Mouse (Mus musculus) small intestine, adult 2 months (tissue): ENCODE results near the gene Vmn2r21. TPM values are rescaled to one million over a fixed set of nuclear protein-coding genes. Genes with fewer than 3 reads are reported as not detected.
"Not testable (repeated sequence)": the region's sequence is repeated elsewhere in the genome, so short reads cannot be mapped to it uniquely, and the experiment has no call there.

Source experiments
- H3K27ac ChIP-seq: fragments of 200-500 bp; 2 replicates; pipeline ENCODE4 v1.5.1; 2012; ENCODE audit warnings: low read depth, low read length, control low read depth, inconsistent platforms; ENCODE audit not compliant: insufficient read depth
- H3K27me3 ChIP-seq: fragments of 200-500 bp; 2 replicates; pipeline ENCODE4 v1.6.1; 2012; ENCODE audit warnings: mild to moderate bottlenecking, moderate library complexity, low read length, inconsistent platforms; ENCODE audit not compliant: control insufficient read depth, insufficient read depth
- H3K36me3 ChIP-seq: fragments of 200-500 bp; 2 replicates; pipeline ENCODE4 v1.6.1; 2012; ENCODE audit warnings: mild to moderate bottlenecking, low read length, control low read depth, inconsistent platforms; ENCODE audit not compliant: control insufficient read depth, insufficient read depth
- H3K4me1 ChIP-seq: fragments of 200-500 bp; 2 replicates; pipeline ENCODE4 v1.6.1; 2012; ENCODE audit warnings: low read length, inconsistent platforms, mixed read lengths; ENCODE audit not compliant: control insufficient read depth, insufficient read depth, insufficient read length
- H3K4me3 ChIP-seq: fragments of 200-500 bp; 2 replicates; pipeline ENCODE4 v1.5.1; 2012; ENCODE audit warnings: low read depth, mild to moderate bottlenecking, control low read depth, inconsistent platforms, low read length, moderate library complexity
- whole genome bisulfite sequencing: fragments of 180-500 bp; shearing (Covaris S2); methylation state at CpG from one replicate; pipeline ENCODE4 v1.1.7; 2018; 5-methylcytosine and 5-hydroxymethylcytosine counted together
- polyA plus RNA-seq: library from polyadenylated mRNA; depleted of rRNA; stranded (reverse); fragments of >200 nt; gene quantifications from 2 replicates; pipeline ENCODE4 v1.2.3, GENCODE M21; 2012; rRNA removed

Gene Vmn2r21
- not detected in 2 replicates for polyA plus RNA-seq

GRCm38 (mm10) chr6:123533306-123533705 is at the start of gene Vmn2r21:
TSS of gene Vmn2r21 (minus strand) at chr6:123533406.
- not testable (repeated sequence) for H3K27ac ChIP-seq, H3K36me3 ChIP-seq, H3K4me3 ChIP-seq, H3K27me3 ChIP-seq, H3K4me1 ChIP-seq
- no CpG with 5 or more reads among the region's 4 CpGs for WGBS

GRCm38 (mm10) chr6:123574698-123575097 is 41.5 kb upstream of the Vmn2r21 start:
- not testable (repeated sequence) for H3K36me3 ChIP-seq, H3K4me3 ChIP-seq, H3K27me3 ChIP-seq, H3K27ac ChIP-seq, H3K4me1 ChIP-seq
- WGBS: no CpG with 5 or more reads among the region's 2 CpGs

GRCm38 (mm10) chr6:123539755-123540154 is 6.5 kb upstream of the Vmn2r21 start:
- WGBS: no CpG with 5 or more reads among the region's 1 CpGs
- not testable (repeated sequence) for H3K4me3 ChIP-seq

GRCm38 (mm10) chr6:123522263-123523011 is 10.8 kb downstream of the Vmn2r21 start:
- WGBS: no CpG with 5 or more reads among the region's 8 CpGs
- H3K36me3 ChIP-seq, H3K4me3 ChIP-seq, H3K27ac ChIP-seq, H3K4me1 ChIP-seq, H3K27me3 ChIP-seq: not testable (repeated sequence)

More at GRCm38 (mm10) chr6:123539755-123540154, 6.5 kb upstream of the Vmn2r21 start:
- not testable (repeated sequence) for H3K27ac ChIP-seq, H3K27me3 ChIP-seq, H3K4me1 ChIP-seq, H3K36me3 ChIP-seq

- WGBS: no CpG with 5 or more reads among the region's 5 CpGs
- H3K4me1 ChIP-seq, H3K27me3 ChIP-seq, H3K36me3 ChIP-seq, H3K27ac ChIP-seq, H3K4me3 ChIP-seq: not testable (repeated sequence)
Measured at GRCm38 (mm10) chr6:123473045-123473444, 60.2 kb downstream of the Vmn2r21 start.

- H3K36me3 ChIP-seq, H3K4me1 ChIP-seq, H3K27me3 ChIP-seq, H3K27ac ChIP-seq, H3K4me3 ChIP-seq: not testable (repeated sequence)
- WGBS: no CpG with 5 or more reads among the region's 2 CpGs
Measured at GRCm38 (mm10) chr6:123472458-123472987, 60.7 kb downstream of the Vmn2r21 start.

- H3K36me3 ChIP-seq, H3K4me1 ChIP-seq, H3K4me3 ChIP-seq, H3K27me3 ChIP-seq, H3K27ac ChIP-seq: not testable (repeated sequence)
- no CpG with 5 or more reads among the region's 1 CpGs for WGBS
Measured at GRCm38 (mm10) chr6:123468651-123469050, 64.6 kb downstream of the Vmn2r21 start.

Other genes with a start within 250 kb of the Vmn2r21 start
- gene Clec4e, start 243.5 kb downstream of the Vmn2r21 start, polyA plus RNA-seq: not detected in 2 replicates
- gene Vmn2r19, start 225.1 kb downstream of the Vmn2r21 start, polyA plus RNA-seq: not detected in 2 replicates
- gene Vmn2r20, start 115.3 kb downstream of the Vmn2r21 start, polyA plus RNA-seq: not detected in 2 replicates
- gene Vmn2r22, start 117.3 kb upstream of the Vmn2r21 start, polyA plus RNA-seq: not detected in 2 replicates
- not detected in 2 replicates for gene Vmn2r23, start 169.3 kb upstream of the Vmn2r21 start, polyA plus RNA-seq
- gene Vmn2r24, start 245.5 kb upstream of the Vmn2r21 start, polyA plus RNA-seq: not detected in 2 replicates